Mouse (Mus musculus): Measurements from ENCODE around the gene 1600014C23Rik. TPM values are rescaled to one million over a fixed set of nuclear protein-coding genes. Genes with fewer than 3 reads are reported as not detected.

Gene 1600014C23Rik
- total RNA-seq, 1 experiment = not detected

GRCm38 (mm10) chr17:45747293-45747692, 13.6 kb upstream of the 1600014C23Rik start:
- TF ChIP-seq MAFK (IDR thresholded peaks at IDR 0.05; ENCODE audit: insufficient read depth, low read depth, low read length) (no peak), HCFC1 (IDR thresholded peaks at IDR 0.05; ENCODE audit: borderline replicate concordance, insufficient read depth, low read length) (no peak), CHD2 (IDR thresholded peaks at IDR 0.05; ENCODE audit: low read depth, low read length) (no peak), ZNF384 (IDR thresholded peaks at IDR 0.05; ENCODE audit: low read depth, low read length) (no peak), ZC3H11A (IDR thresholded peaks at IDR 0.05; ENCODE audit: borderline replicate concordance, low read depth, low read length) (no peak)
- Histone ChIP-seq H3K9me3 (ENCODE audit: control insufficient read depth, insufficient read depth, low read depth, low read length) (no peaks in the 10 kb centered on the region), H3K9ac (ENCODE audit: insufficient read depth, low read depth, low read length, poor library complexity, severe bottlenecking) (no peak overlapping the region), H3K4me1 (ENCODE audit: control insufficient read depth in 2 of 2, insufficient read depth in 2 of 2, low read length in 2 of 2, poor library complexity in 1 of 2) (peaks cover 0 to 5% of the 10 kb centered on the region in 2 experiments; a peak in 1 of 4 replicates), H3K36me3 (ENCODE audit: control insufficient read depth, insufficient read depth, low read length, poor library complexity, severe bottlenecking) (no peaks in the 10 kb centered on the region), H3K4me3 (ENCODE audit: insufficient read depth in 1 of 2, low read depth in 1 of 2, low read length in 2 of 2, poor library complexity in 1 of 2, severe bottlenecking in 1 of 2) (no peak overlapping the region), H3K27ac (ENCODE audit: insufficient read depth, low read depth, low read length, poor library complexity, severe bottlenecking) (no peak overlapping the region)
- no peak for DNase-seq (ENCODE audit: low read depth, low spot score)
- in situ Hi-C loops (cut with MboI; ENCODE audit: low sequenced_read_pairs in 2 of 2, unreplicated experiment in 2 of 2) = no loop called here

DNA sequence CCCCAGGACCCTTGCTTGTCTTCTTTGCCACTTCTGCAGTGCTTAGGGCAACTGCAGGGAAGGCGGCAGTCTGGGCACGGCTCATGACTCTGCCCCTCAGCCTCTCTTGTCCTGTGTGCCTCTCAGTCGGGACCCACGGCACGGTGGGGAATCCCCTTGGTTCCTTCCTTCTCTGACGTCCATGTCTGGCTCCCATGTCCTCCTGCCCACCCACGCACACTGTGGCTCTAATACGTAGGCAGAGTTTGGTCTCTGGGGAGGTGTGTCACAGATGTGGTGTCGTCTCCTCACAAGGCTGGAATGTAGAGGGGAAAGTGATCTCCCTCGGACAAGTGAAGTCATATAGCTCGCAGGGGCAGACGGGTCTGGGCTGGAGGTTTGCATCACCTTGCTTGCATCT, 13.1 kb upstream of the 1600014C23Rik start:
- in situ Hi-C loops (cut with MboI; ENCODE audit: low sequenced_read_pairs in 2 of 2, unreplicated experiment in 2 of 2) = no loop called here
- H3K4me1 ChIP-seq (ENCODE audit: control insufficient read depth in 2 of 2, insufficient read depth in 2 of 2, low read length in 2 of 2, poor library complexity in 1 of 2) = peaks cover 0 to 5% of the 10 kb centered on the region in 2 experiments; a peak in 1 of 4 replicates
- no peak overlapping the region for H3K27ac ChIP-seq (ENCODE audit: insufficient read depth, low read depth, low read length, poor library complexity, severe bottlenecking)
- H3K4me3 ChIP-seq (ENCODE audit: insufficient read depth in 1 of 2, low read depth in 1 of 2, low read length in 2 of 2, poor library complexity in 1 of 2, severe bottlenecking in 1 of 2) = no peak overlapping the region
- no peaks in the 10 kb centered on the region for H3K36me3 ChIP-seq (ENCODE audit: control insufficient read depth, insufficient read depth, low read length, poor library complexity, severe bottlenecking)
- no peak for TF ChIP-seq HCFC1 (IDR thresholded peaks at IDR 0.05; ENCODE audit: borderline replicate concordance, insufficient read depth, low read length)
- no peak for TF ChIP-seq ZNF384 (IDR thresholded peaks at IDR 0.05; ENCODE audit: low read depth, low read length)
- no peak for TF ChIP-seq MAFK (IDR thresholded peaks at IDR 0.05; ENCODE audit: insufficient read depth, low read depth, low read length)
- no peaks in the 10 kb centered on the region for H3K9me3 ChIP-seq (ENCODE audit: control insufficient read depth, insufficient read depth, low read depth, low read length)
- no peak overlapping the region for H3K9ac ChIP-seq (ENCODE audit: insufficient read depth, low read depth, low read length, poor library complexity, severe bottlenecking)
- no peak for DNase-seq (ENCODE audit: low read depth, low spot score)

GRCm38 (mm10) chr17:45745629-45746028, 12.0 kb upstream of the 1600014C23Rik start:
- in situ Hi-C loops (cut with MboI; ENCODE audit: low sequenced_read_pairs in 2 of 2, unreplicated experiment in 2 of 2) = no loop called here
- Histone ChIP-seq H3K4me3 (ENCODE audit: insufficient read depth in 1 of 2, low read depth in 1 of 2, low read length in 2 of 2, poor library complexity in 1 of 2, severe bottlenecking in 1 of 2) (no peak overlapping the region), H3K4me1 (ENCODE audit: control insufficient read depth in 2 of 2, insufficient read depth in 2 of 2, low read length in 2 of 2, poor library complexity in 1 of 2) (peaks cover 0 to 5% of the 10 kb centered on the region in 2 experiments; a peak in 1 of 4 replicates), H3K9ac (ENCODE audit: insufficient read depth, low read depth, low read length, poor library complexity, severe bottlenecking) (no peak overlapping the region), H3K9me3 (ENCODE audit: control insufficient read depth, insufficient read depth, low read depth, low read length) (no peaks in the 10 kb centered on the region), H3K36me3 (ENCODE audit: control insufficient read depth, insufficient read depth, low read length, poor library complexity, severe bottlenecking) (no peaks in the 10 kb centered on the region), H3K27ac (ENCODE audit: insufficient read depth, low read depth, low read length, poor library complexity, severe bottlenecking) (no peak overlapping the region)
- no peak for DNase-seq (ENCODE audit: low read depth, low spot score)
- TF ChIP-seq HCFC1 (IDR thresholded peaks at IDR 0.05; ENCODE audit: borderline replicate concordance, insufficient read depth, low read length) (no peak), CHD2 (IDR thresholded peaks at IDR 0.05; ENCODE audit: low read depth, low read length) (no peak), ZC3H11A (IDR thresholded peaks at IDR 0.05; ENCODE audit: borderline replicate concordance, low read depth, low read length) (no peak)

DNA sequence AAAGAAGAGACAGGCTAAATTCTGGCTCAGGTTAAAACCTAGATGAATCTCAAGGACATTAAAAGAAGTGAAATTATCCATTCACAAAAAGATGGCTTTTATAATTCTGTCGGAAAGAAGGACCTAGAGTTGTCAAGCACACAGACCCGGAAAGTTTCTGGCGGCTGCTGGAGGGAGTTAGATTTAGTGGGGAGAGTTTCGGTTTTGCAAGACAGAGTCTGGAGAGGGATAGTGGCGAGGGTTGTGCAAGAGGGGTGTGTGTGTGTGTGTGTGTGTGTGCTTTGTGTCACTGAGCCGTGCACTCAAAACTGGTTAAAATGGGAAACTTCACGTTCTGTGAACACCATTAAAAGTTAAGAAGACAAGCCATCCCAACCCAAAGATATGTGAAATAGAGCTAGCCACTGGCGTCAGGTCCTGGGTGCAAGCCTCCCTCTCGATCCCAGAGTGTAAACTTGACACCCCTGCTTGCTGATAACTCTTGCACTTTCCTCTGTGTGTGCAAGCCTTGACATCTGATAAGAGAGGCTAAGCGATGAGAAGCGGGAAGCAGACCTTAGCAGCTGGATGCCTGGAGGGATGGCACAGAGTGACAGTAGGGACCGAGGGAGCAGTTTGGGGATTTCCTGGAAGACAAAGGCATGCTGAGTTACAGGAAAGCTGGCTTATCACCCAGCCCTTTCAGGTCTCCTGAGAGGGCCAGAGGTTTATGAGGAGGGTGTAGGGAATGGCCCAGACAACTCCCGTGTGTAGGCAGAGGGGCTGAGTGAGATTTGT, 8.9 kb upstream of the 1600014C23Rik start:
- Histone ChIP-seq H3K36me3 (ENCODE audit: control insufficient read depth, insufficient read depth, low read length, poor library complexity, severe bottlenecking) (no peaks in the 10 kb centered on the region), H3K9me3 (ENCODE audit: control insufficient read depth, insufficient read depth, low read depth, low read length) (no peaks in the 10 kb centered on the region), H3K4me1 (ENCODE audit: control insufficient read depth in 2 of 2, insufficient read depth in 2 of 2, low read length in 2 of 2, poor library complexity in 1 of 2) (peaks cover 1 to 2% of the 10 kb centered on the region in 2 experiments; a peak in 1 of 4 replicates), H3K27ac (ENCODE audit: insufficient read depth, low read depth, low read length, poor library complexity, severe bottlenecking) (no peak overlapping the region), H3K9ac (ENCODE audit: insufficient read depth, low read depth, low read length, poor library complexity, severe bottlenecking) (no peak overlapping the region), H3K4me3 (ENCODE audit: insufficient read depth in 1 of 2, low read depth in 1 of 2, low read length in 2 of 2, poor library complexity in 1 of 2, severe bottlenecking in 1 of 2) (no peak overlapping the region)
- in situ Hi-C loops (cut with MboI; ENCODE audit: low sequenced_read_pairs in 2 of 2, unreplicated experiment in 2 of 2) = no loop called here
- no peak for TF ChIP-seq MAFK (IDR thresholded peaks at IDR 0.05; ENCODE audit: insufficient read depth, low read depth, low read length)
- TF ChIP-seq ZNF384 (IDR thresholded peaks at IDR 0.05; ENCODE audit: low read depth, low read length) = no peak
- TF ChIP-seq ZC3H11A (IDR thresholded peaks at IDR 0.05; ENCODE audit: borderline replicate concordance, low read depth, low read length) = no peak
- TF ChIP-seq HCFC1 (IDR thresholded peaks at IDR 0.05; ENCODE audit: borderline replicate concordance, insufficient read depth, low read length) = no peak
- no peak for TF ChIP-seq CHD2 (IDR thresholded peaks at IDR 0.05; ENCODE audit: low read depth, low read length)
- DNase-seq (ENCODE audit: low read depth, low spot score) = no peak
